Mouse (Mus musculus): ENCODE results near the gene Gm28374. TPM values are rescaled to one million over a fixed set of nuclear protein-coding genes. Genes with fewer than 3 reads are reported as not detected.

Gm28374 gene
- total RNA-seq, 1 experiment from 2014 or later: not detected

- DNase-seq: peak; percentile 48
Measured at GRCm38 (mm10) chr19:6085417-6085879, 3.4 kb upstream of the Gm28374 start.

DNA sequence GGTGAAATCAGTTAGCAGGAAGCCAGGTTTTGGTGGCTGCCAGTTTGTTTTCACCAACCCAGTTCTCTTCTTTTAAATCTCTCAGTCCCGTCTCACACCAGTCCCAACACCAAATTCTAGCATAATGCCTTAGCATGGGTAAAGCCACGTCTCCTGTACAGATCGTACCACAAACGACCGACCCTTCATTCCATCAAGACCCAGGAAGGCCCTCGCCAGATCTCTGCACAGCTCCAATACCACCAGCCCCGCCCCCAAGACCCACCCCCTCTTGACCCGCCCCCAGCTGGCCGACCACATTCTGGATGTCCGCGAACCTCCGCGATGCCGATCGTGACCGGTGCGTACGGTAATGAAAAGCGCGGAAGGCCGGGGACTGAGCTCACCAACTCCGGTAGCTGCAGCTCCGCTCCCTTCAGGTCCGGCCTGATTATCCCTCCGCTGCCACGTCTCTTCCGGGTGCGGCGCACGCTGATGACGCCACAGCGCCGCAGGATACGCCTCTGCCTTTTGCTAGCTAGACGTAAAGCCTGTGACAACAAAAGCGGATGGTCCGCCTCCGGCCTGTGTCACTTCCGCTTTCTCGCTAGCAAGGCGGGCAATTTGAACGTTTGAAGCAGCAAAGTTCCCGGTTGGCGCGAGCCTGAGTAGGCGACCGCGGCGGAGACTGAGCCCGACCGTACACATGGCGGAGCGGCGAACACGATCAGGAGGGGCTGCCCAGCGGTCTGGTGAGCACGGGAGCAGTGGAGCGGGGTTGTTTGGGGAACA, 2.6 kb upstream of the Gm28374 start, which contains the start of the genes Zfpl1 and Cdca5:
Gene Zfpl1, minus strand, starts transcription at position 479 of the 771 bp plus-strand sequence.
Gene Cdca5, plus strand, starts transcription at position 506 of the 771 bp plus-strand sequence.
- DNase-seq: peak; percentile 94

- DNase-seq: no peak
Measured at GRCm38 (mm10) chr19:6079983-6080480, 2.0 kb downstream of the Gm28374 start, which contains the start of gene Tmem262. Gene Tmem262, plus strand, starts transcription at chr19:6080033.

DNA sequence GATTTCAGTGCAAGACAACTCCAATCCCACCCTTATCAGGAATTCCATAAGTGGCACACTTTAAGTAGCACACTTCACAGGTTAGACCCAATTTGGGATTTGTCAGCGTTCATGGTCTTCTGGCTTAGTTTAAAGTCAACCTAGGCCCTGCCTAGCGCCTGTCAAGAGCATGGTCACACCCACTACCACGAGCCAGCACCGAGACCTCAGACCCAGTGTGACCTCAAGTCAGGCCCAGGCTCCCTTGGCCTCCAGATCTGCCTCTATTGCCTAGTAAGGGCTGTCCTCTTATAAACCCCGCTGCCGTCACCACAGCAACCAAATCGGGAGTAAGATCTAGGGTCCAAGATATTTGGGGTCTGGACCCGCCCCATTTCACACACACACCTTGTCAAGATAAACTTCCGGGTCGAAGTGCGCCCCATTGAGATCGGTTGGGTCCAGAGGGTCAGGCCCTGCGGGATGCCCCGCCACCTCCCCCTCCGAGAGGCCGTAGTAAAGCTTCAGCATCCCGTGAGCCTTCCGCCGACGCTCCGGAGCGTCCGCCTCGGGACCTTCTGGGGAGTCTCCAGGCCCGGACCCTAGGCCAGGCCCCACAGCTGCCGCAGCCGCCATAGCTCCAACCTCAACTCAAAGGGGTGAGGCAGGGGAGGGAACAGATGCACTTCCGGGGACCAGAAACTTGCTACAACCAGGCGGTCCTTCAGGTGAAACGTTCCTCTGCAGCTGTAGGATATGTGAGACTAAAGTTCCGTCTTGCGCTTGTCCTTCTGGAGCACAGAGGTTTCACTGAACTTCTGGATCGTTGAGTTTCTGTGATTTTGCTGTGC, 5.3 kb downstream of the Gm28374 start, which contains the start of gene Vps51:
Gene Vps51, minus strand, starts transcription at position 668 of the 830 bp plus-strand sequence.
- peak; percentile 72 for DNase-seq

- DNase-seq: no peak
Measured at GRCm38 (mm10) chr19:6073889-6074288, 8.2 kb downstream of the Gm28374 start.

GRCm38 (mm10) chr19:6071261-6071660, 10.8 kb downstream of the Gm28374 start:
- DNase-seq: no peak

DNA sequence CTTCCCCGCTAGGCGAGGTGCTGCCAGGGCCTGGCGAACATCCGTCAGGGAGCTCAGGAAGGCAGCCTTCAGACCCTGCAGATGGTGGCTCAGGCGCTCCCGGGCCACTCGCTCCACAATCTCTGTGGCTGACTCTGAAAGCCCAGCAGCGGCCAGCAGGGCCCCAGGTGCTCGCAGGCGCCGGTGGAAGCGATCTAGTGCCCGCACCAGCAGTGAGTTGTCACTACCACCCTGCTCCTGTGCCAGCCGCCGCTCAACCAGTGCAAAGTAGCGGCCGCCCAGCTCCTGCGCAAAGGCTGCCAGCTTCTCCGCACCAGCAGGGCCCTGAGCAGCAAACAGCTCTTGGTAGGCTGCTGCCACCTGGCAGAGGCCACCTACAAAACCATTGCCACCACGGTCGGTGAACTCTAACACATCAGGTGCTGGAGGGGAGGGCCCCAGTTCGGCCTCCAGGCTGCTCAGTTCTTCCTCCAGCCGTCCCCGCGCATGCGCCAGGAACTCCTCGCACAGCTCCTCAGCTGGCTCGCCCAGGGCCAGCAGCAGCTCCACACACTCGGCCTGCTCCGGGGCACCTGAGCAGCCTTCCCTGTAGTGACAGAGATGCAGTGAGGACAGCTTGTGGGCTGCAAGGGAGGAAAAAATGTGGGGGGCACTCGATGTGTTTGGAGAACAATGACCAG, 11.3 kb downstream of the Gm28374 start:
- no peak for DNase-seq

GRCm38 (mm10) chr19:6069851-6070250, 12.2 kb downstream of the Gm28374 start:
- DNase-seq: no peak

GRCm38 (mm10) chr19:6068951-6069350, 13.1 kb downstream of the Gm28374 start:
- no peak for DNase-seq

- DNase-seq: peak; percentile 94
Measured at GRCm38 (mm10) chr19:6067724-6068415, 14.2 kb downstream of the Gm28374 start, which contains the start of gene Tm7sf2. Gene Tm7sf2, minus strand, starts transcription at chr19:6068373.

DNA sequence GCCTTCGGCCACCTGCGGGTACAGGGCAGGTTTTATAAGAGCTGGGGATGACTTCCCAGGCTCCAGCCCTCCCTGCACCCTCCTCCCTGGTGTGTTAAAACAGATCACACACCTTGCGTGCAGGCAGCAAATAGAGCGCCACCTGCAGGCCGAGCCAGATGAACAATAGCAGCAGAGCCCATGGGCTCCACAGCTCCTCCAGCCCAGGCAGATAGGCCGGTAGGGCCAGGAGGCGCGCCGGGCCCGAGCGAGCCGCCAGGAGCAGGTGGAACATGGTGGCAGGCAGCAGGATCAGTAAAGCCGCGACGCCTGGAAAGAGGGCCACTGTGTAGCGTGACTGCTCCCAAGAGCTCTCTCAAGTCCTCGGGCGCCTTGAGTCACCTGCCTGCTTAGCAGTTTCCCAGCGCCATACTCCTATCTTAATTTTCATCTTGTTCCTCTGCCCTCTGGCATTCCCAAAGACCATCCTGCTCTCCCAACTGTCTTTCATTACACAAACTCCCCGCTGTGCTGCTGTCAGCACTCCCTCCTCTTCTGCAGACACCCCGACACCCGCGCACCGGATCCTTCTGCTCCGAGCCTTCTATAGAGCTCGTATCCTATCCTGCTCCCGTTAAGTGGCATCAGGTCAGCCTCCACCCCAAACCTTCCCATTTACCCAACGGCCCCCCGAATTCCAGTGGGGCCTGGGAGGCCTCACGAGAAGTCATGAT, 14.9 kb downstream of the Gm28374 start:
- peak; percentile 81 for DNase-seq

DNA sequence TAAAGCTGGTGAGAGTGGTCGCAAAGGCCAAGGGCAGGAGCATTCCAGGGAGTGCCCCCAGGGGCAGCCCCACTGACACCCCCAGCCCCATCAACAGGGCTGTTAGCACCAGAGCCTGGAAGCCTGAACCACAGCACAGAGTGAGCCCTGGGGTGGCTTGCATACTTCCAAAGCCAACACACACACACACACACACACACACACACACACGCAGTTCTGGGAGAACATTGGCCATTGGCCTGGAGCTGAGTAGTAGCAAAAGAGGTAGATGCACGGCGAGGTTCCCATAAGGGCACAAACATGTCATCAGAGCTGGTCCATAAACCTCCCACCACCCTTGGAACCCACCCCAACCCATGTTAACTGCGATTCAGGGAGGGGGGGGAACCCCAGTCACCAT, 15.5 kb downstream of the Gm28374 start:
- no peak for DNase-seq

DNA sequence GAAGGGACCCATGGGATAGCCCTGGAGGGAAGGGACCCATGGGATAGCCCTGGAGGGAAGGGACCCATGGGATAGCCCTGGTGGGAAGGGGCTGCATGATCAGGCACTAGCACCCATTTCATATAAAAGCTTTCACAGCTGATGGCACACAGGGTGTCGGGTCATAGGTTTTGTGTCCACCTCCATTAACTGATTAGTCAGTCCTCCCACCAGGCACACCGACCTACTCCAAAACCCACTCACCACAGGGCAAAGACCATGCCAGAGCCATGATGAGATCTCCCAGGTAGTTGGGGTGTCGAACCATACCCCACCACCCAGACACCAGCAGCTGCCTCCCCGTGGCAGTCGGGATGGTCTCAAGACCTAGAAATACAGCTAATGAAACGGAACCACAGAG, 19.0 kb downstream of the Gm28374 start:
- DNase-seq: no peak

DNA sequence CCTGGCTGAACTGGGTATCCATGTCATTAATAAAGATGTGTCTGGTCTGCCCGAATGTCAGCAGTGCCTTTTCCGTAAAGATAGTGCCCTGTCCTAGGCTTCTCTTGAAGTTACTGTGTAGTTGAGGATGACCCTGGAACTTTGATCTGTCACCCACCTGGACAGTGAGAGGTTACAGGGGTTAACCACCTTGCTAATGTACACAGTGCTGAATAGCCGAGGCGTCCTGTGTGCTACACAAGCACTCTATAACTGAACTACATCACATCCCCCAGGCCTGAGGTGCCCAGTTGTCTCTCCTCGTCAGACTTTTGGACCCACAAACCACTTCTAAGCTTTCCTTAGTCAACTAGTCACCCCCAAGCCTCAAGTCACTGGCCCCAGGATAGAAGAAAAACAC, 19.6 kb downstream of the Gm28374 start:
- no peak for DNase-seq

DNA sequence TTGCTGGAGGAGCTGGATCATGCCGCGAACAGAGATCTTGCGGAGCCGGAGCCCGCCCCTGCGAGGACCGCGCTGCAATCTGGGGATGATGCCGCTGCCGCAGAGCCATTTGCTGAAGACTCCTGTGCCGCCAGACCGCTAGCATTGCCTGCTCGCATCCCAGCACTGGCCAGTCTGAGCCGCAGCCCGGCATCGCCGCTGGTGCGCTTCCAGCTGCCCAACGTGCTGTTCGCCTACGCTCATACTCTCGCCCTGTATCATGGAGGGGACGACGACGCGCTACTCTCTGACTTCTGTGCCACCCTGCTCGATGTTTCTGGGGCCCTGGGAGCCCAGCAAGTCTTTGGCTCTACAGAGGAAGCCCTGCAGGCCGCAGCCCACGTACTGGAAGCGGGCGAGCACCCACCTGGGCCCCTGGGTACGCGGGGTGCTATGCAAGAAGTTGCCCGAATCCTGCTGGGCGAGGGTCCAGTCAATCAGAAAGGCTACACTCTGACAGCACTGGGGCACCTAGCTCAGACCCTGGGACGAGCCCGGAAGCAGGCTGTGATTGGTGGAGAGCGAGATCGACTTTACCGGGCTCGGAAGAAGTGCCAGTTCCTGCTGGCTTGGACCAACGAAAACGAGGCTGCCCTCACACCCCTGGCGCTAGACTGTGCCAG, 20.3 kb downstream of the Gm28374 start:
- peak; percentile 34 for DNase-seq

- peak; percentile 89 for DNase-seq
Measured at GRCm38 (mm10) chr19:6061021-6061533, 21.0 kb downstream of the Gm28374 start, which contains the start of gene Znhit2. Gene Znhit2, plus strand, starts transcription at chr19:6061192.

- no peak for DNase-seq
Measured at GRCm38 (mm10) chr19:6058966-6059365, 23.1 kb downstream of the Gm28374 start.

DNA sequence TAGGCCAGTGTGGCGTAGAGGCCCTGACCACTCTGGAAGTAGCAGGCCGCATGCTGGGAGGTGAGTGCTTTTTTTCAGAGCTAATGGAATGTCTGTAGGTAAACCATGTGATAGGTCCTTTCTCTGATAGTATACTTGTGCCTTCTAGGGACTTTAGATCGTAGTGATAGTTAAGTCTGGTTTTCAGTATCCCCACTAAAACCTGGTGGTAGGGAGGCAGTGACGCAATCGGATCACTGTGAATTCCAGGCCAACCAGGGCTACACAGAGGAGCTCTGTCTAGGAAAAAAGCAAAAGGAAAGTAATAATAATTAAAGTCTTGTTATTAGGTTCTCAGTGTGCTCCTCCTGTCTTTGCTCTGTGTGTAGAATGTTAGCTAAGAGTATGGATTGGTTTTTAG, 23.5 kb downstream of the Gm28374 start:
- no peak for DNase-seq

DNA sequence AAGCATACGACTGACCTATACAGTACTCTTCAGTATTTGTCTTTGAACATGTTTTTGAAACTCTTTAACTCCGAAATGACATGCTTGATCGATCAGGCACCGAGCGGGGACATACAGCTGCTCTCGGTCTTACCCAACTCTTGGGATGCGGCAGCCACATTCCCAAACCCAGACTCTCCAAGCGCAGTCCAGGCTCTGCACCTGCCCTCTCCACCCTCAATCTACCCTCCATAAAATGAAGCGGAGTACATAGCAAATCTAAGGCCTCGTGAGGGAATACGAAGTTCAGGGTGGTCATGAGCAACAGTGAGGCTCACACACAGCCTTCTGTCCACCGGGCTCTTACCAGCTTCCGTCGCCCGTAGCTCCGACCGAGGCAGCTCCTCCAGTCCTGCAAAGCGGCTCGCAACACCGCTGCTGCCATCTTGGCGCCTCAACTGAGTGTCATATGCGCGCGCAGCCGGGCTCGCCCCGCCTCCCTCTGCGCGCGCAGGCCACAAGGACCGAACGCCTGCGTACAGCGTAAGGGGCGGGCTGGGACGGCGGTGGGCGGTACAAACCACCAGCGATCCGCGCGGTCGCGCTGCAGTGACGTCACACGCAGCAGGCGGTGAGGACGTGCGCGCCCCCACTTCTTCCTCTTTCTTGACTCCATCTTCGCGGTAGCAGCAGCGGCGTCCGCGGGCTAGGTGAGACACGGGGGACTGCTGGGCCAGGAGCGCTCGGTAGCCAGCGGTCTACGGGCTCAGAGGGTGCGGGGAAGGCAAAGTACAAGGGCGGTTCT, 24.6 kb downstream of the Gm28374 start, which contains the start of the genes Mrpl49 and Fau:
Gene Mrpl49, minus strand, starts transcription at position 473 of the 784 bp plus-strand sequence.
Gene Fau, plus strand, starts transcription at position 532 of the 784 bp plus-strand sequence.
- peak; percentile 99 for DNase-seq
